Mouse (Mus musculus): ENCODE measurements around the gene Zfp11. TPM values are rescaled to one million over a fixed set of nuclear protein-coding genes. Genes with fewer than 3 reads are reported as not detected.

Zfp11 gene
- 3.8 and 4.2 TPM in 2 replicates for polyA plus RNA-seq (2014; fragmentation: Nextera tagmentation; extraction: Ambion mirVana)

DNA sequence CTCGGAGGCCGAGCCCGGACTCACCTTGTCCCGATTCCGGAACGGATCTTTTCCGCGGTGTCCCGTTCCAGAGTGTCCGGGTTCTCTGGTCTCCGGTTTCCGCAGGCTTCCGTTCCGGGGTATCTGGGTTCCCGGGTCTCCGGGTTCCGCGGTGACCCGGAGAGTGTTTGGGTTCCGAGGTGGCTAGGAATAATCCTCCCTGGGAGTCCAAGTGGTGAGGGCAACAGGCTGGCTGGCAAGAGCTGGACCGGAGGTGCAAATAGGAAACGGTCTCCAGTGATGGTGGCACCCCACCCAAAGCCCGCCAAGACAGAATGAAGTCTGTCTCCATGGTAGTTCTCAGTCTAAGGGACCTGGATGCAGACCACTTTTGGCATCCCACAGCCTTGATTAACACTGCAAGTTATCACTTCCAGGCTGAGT lies at the start of gene Zfp11:
Zfp11 (minus strand) TSS at position 64 of the 423 bp plus-strand sequence.
- ATAC-seq (ENCODE audit: low read depth) (peak; percentile 94), DNase-seq (ENCODE audit: low spot score) (peak; percentile 85)
- Histone ChIP-seq H3K36me3 (ENCODE audit: control insufficient read depth, insufficient read depth, low read length) (no peaks in the 10 kb centered on the region), H3K4me2 (ENCODE audit: low read depth, low read length) (peak within 1 kb of the TSS; percentile 56), H3K4me3 (ENCODE audit: low read depth, low read length) (peak within 1 kb of the TSS; percentile 61), H3K27ac (replicated peaks; ENCODE audit: low read depth, low read length) (no peak within 1 kb of the TSS), H3K9me3 (ENCODE audit: control insufficient read depth, low read length) (peaks cover 7% of the 10 kb centered on the region; the same call in 1 of the 2 replicates), H3K27me3 (replicated peaks; ENCODE audit: control insufficient read depth, insufficient read depth, low read length) (no peaks in the 10 kb centered on the region), H3K9ac (ENCODE audit: low read depth, low read length) (peak within 1 kb of the TSS; percentile 84), H3K4me1 (ENCODE audit: control insufficient read depth, insufficient read depth, low read length) (peaks cover 9% of the 10 kb centered on the region; the same call in 1 of the 2 replicates)
- WGBS, result under 1% methylated on average over 22 of the region's 23 CpGs

DNA sequence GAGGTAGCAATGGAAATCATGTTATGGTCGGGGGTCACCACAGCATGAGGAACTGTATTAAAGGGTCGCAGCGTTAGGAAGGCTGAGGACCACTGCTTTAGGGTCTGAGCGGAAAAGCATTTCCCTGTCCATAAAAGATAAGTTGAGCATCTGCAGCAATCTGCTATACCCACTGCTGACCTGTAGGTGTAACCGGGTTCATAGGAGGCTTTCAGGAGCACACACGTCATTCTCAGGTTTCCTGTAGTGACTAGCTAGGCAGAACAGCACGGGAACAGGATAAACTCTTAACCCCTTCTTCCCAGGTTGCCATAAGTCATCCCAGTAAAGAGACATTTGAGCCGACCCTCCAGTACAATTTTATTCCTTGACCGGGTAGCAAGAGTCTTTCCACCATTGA lies 47.1 kb upstream of the Zfp11 start:
- Histone ChIP-seq H3K27ac (replicated peaks; ENCODE audit: low read depth, low read length) (no peak overlapping the region), H3K4me2 (ENCODE audit: low read depth, low read length) (no peak overlapping the region), H3K27me3 (replicated peaks; ENCODE audit: control insufficient read depth, insufficient read depth, low read length) (no peaks in the 10 kb centered on the region), H3K4me1 (ENCODE audit: control insufficient read depth, insufficient read depth, low read length) (peaks cover 5% of the 10 kb centered on the region; the same call in 1 of the 2 replicates), H3K9ac (ENCODE audit: low read depth, low read length) (no peak overlapping the region), H3K4me3 (ENCODE audit: low read depth, low read length) (no peak overlapping the region), H3K36me3 (ENCODE audit: control insufficient read depth, insufficient read depth, low read length) (peaks cover 37% of the 10 kb centered on the region), H3K9me3 (ENCODE audit: control insufficient read depth, low read length) (no peaks in the 10 kb centered on the region)
- no peak for ATAC-seq (ENCODE audit: low read depth)
- 74% methylated on average over 9 of the region's 9 CpGs for WGBS
- no peak for DNase-seq (ENCODE audit: low spot score)

DNA sequence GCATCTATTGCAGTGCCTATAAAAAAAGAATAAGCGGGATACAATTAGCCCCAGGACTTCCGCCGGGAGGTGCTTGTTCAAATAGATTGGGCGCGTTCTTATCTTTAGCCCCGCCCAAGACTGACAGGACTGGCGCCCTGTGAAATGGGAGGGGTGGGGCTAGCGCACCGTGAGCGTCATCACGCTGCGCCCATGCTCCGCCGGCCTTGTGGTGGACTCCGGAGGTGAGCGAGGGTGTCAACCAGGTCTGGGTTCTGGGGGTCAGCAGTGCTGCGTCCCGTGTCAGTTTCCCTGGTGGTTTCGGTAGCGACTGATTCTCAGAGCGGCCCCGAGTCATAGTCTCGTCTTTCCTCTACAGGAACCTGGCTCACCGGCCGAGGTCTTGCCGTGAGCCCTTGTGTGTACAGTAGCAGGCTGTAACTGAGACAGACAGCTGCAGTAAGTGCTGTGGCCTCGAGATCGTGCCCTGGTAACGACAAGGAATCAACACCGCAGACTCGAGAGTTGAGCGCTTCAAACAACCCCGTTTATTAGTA lies 45.5 kb upstream of the Zfp11 start, which contains the start of gene Mrps17:
Mrps17 (plus strand) TSS at position 172 of the 536 bp plus-strand sequence.
- ATAC-seq (ENCODE audit: low read depth), result peak; percentile 98
- no peaks in the 10 kb centered on the region for H3K9me3 ChIP-seq (ENCODE audit: control insufficient read depth, low read length)
- no peaks in the 10 kb centered on the region for H3K27me3 ChIP-seq (replicated peaks; ENCODE audit: control insufficient read depth, insufficient read depth, low read length)
- DNase-seq (ENCODE audit: low spot score), result peak; percentile 98
- H3K4me2 ChIP-seq (ENCODE audit: low read depth, low read length), result peak within 1 kb of the TSS; percentile 75
- peaks cover 5% of the 10 kb centered on the region; the same call in 1 of the 2 replicates for H3K4me1 ChIP-seq (ENCODE audit: control insufficient read depth, insufficient read depth, low read length)
- peak within 1 kb of the TSS; percentile 88 for H3K9ac ChIP-seq (ENCODE audit: low read depth, low read length)
- under 1% methylated on average over 33 of the region's 33 CpGs for WGBS
- H3K27ac ChIP-seq (replicated peaks; ENCODE audit: low read depth, low read length), result no peak within 1 kb of the TSS; the same call in 1 of the 2 replicates
- H3K4me3 ChIP-seq (ENCODE audit: low read depth, low read length), result peak within 1 kb of the TSS; percentile 90
- H3K36me3 ChIP-seq (ENCODE audit: control insufficient read depth, insufficient read depth, low read length), result peaks cover 37% of the 10 kb centered on the region

DNA sequence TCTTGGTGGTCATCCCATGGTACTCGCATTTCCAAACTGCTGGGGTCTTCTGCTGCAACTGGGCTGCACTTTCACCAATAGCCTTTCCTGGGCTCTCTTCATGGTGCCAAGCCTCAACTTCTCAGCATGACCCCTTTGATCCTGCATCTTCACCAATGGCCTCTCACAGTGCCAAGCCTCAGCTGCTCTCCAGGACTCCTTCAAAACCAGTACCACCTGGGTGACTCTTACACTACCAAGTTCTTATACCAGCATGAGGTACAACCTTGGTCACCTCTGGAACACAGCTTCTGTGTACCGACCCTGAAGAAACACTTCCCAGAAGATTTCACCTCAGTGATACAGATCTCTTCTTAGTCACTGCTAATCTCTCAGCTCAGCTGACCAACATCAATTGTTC lies 38.5 kb upstream of the Zfp11 start, which contains the start of gene Sept14:
Sept14 (minus strand) TSS at position 101 of the 400 bp plus-strand sequence.
- no peaks in the 10 kb centered on the region for H3K36me3 ChIP-seq (ENCODE audit: control insufficient read depth, insufficient read depth, low read length)
- no peak for ATAC-seq (ENCODE audit: low read depth)
- 58% methylated on average over 2 of the region's 2 CpGs for WGBS

DNA sequence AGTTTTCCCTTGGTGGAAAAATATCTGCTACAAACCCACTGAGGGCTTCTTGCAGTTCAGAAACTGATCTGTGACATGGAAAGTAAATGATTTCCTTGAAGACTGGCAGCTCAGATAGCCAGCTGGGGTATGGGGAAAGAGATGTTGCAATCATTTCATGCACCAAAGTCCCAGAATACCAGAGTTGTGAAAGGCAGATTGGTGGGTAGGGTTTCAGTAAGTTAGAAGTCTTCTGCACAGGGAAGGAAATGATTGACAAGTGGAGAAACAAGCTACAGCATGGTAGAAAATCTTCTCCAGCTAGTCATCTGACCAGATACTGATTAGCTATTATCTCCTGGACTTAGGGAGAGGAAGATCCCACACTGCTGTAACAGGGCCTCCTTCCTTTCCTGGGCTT lies 33.5 kb upstream of the Zfp11 start:
- Histone ChIP-seq H3K4me1 (ENCODE audit: control insufficient read depth, insufficient read depth, low read length) (no peaks in the 10 kb centered on the region), H3K36me3 (ENCODE audit: control insufficient read depth, insufficient read depth, low read length) (no peaks in the 10 kb centered on the region), H3K4me3 (ENCODE audit: low read depth, low read length) (no peak overlapping the region), H3K27me3 (replicated peaks; ENCODE audit: control insufficient read depth, insufficient read depth, low read length) (no peaks in the 10 kb centered on the region), H3K27ac (replicated peaks; ENCODE audit: low read depth, low read length) (no peak overlapping the region), H3K9me3 (ENCODE audit: control insufficient read depth, low read length) (no peaks in the 10 kb centered on the region), H3K4me2 (ENCODE audit: low read depth, low read length) (no peak overlapping the region), H3K9ac (ENCODE audit: low read depth, low read length) (no peak overlapping the region)
- ATAC-seq (ENCODE audit: low read depth), result no peak
- peak; percentile 2 for DNase-seq (ENCODE audit: low spot score)

More for the DNA sequence above, 38.5 kb upstream of the Zfp11 start, which contains the start of gene Sept14:
- no peak within 1 kb of the TSS for H3K9ac ChIP-seq (ENCODE audit: low read depth, low read length)
- no peaks in the 10 kb centered on the region for H3K27me3 ChIP-seq (replicated peaks; ENCODE audit: control insufficient read depth, insufficient read depth, low read length)
- DNase-seq (ENCODE audit: low spot score), result no peak
- H3K27ac ChIP-seq (replicated peaks; ENCODE audit: low read depth, low read length), result no peak within 1 kb of the TSS
- H3K4me2 ChIP-seq (ENCODE audit: low read depth, low read length), result no peak within 1 kb of the TSS
- no peaks in the 10 kb centered on the region for H3K4me1 ChIP-seq (ENCODE audit: control insufficient read depth, insufficient read depth, low read length)
- H3K9me3 ChIP-seq (ENCODE audit: control insufficient read depth, low read length), result no peaks in the 10 kb centered on the region
- H3K4me3 ChIP-seq (ENCODE audit: low read depth, low read length), result no peak within 1 kb of the TSS

DNA sequence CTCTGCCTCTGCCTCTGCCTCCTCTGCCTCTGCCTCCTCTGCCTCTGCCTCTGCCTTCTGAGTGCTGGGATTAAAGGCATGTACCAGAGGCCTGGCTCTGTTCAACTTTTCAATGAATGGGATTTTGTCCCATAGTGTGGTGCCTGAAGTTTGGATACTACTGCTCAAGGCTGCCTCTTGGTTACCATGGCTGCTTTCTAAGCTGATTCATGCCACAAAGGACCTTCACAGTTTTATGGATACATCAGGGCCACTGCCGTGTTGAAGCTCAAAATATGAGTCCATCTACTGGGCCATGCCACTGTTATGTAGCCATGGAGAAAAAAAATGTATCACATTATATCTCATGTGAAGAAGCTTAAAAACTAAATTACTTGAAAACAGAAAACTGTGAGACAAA lies 31.8 kb upstream of the Zfp11 start:
- no peaks in the 10 kb centered on the region for H3K27me3 ChIP-seq (replicated peaks; ENCODE audit: control insufficient read depth, insufficient read depth, low read length)

DNA sequence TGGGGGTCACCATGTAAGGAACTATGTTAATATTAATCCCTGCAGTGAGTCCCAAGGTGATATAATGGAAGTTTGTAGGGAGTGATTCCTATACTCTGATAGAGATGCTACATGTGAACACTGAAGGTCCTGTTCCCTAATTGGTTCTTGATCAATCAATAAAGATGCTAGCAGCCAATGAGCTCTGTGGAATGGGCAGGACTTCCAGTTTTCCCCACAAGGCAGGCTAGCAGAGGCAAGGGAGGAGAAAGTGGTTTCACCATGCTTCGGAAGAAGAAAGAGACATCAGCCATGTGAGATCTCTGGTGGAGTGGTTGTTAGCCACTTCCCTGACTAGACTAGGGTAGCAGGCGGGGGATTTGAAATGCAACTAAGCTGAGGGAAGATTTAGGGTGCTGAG lies 30.6 kb upstream of the Zfp11 start:
- Histone ChIP-seq H3K36me3 (ENCODE audit: control insufficient read depth, insufficient read depth, low read length) (no peaks in the 10 kb centered on the region), H3K4me3 (ENCODE audit: low read depth, low read length) (peak overlapping the region; percentile 17; the same call in 1 of the 2 replicates), H3K4me1 (ENCODE audit: control insufficient read depth, insufficient read depth, low read length) (no peaks in the 10 kb centered on the region), H3K9ac (ENCODE audit: low read depth, low read length) (no peak overlapping the region), H3K9me3 (ENCODE audit: control insufficient read depth, low read length) (no peaks in the 10 kb centered on the region), H3K4me2 (ENCODE audit: low read depth, low read length) (peak overlapping the region; percentile 33), H3K27me3 (replicated peaks; ENCODE audit: control insufficient read depth, insufficient read depth, low read length) (no peaks in the 10 kb centered on the region), H3K27ac (replicated peaks; ENCODE audit: low read depth, low read length) (no peak overlapping the region)
- DNase-seq (ENCODE audit: low spot score) (peak; percentile 3), ATAC-seq (ENCODE audit: low read depth) (no peak)
- WGBS, result 34% methylated on average over 2 of the region's 2 CpGs

More for the DNA sequence above, 31.8 kb upstream of the Zfp11 start:
- Histone ChIP-seq H3K4me3 (ENCODE audit: low read depth, low read length) (no peak overlapping the region), H3K9ac (ENCODE audit: low read depth, low read length) (no peak overlapping the region), H3K36me3 (ENCODE audit: control insufficient read depth, insufficient read depth, low read length) (no peaks in the 10 kb centered on the region), H3K4me1 (ENCODE audit: control insufficient read depth, insufficient read depth, low read length) (no peaks in the 10 kb centered on the region), H3K9me3 (ENCODE audit: control insufficient read depth, low read length) (no peaks in the 10 kb centered on the region), H3K27ac (replicated peaks; ENCODE audit: low read depth, low read length) (no peak overlapping the region), H3K4me2 (ENCODE audit: low read depth, low read length) (no peak overlapping the region)
- ATAC-seq (ENCODE audit: low read depth) (no peak), DNase-seq (ENCODE audit: low spot score) (no peak)
- whole genome bisulfite sequencing, result 76% methylated on average over 1 of the region's 1 CpGs

DNA sequence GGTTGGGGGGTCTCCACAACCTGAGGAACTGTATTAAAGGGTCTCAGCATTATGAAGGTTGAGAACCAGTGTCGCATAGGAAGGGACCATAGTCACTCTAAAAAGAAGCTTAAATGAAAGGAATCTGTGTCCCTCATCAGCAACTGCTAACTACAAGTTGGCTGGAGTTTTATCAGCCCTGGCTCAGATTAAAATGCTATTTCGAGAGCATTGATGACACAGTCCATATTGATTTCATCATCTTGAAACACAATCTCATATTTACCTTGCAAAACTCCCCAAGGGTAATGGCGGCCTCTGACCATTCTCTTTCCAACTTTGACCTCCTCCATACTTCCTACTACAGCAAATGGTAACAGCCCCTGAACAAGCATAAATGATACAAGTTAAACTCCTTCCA lies 20.6 kb upstream of the Zfp11 start:
- Histone ChIP-seq H3K4me1 (ENCODE audit: control insufficient read depth, insufficient read depth, low read length) (no peaks in the 10 kb centered on the region), H3K4me2 (ENCODE audit: low read depth, low read length) (no peak overlapping the region), H3K36me3 (ENCODE audit: control insufficient read depth, insufficient read depth, low read length) (no peaks in the 10 kb centered on the region), H3K27me3 (replicated peaks; ENCODE audit: control insufficient read depth, insufficient read depth, low read length) (no peaks in the 10 kb centered on the region; the same call in 1 of the 2 replicates), H3K4me3 (ENCODE audit: low read depth, low read length) (no peak overlapping the region), H3K9ac (ENCODE audit: low read depth, low read length) (no peak overlapping the region), H3K9me3 (ENCODE audit: control insufficient read depth, low read length) (no peaks in the 10 kb centered on the region), H3K27ac (replicated peaks; ENCODE audit: low read depth, low read length) (no peak overlapping the region)
- no peak for DNase-seq (ENCODE audit: low spot score)
- no peak for ATAC-seq (ENCODE audit: low read depth)
- WGBS, result 69% methylated on average over 3 of the region's 3 CpGs

DNA sequence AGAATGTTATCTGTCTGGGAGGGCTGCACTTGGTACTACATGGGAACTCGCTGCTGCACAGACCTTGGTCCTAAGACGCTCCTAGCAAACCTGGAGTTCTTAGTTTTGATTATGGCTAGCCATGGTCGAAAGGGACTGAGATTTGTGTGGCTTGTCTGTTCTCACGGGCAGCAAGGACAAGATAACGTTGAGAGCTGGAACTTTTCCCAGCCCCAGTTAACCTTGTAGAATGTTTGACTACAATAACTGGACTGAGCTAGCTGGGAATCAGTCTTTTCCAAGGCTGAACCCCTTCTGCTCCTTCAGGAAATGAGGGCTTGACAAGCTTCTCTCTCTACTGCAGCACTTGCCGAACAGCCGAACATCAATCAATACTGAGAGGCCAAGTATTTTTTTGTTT lies 17.7 kb upstream of the Zfp11 start:
- Histone ChIP-seq H3K4me1 (ENCODE audit: control insufficient read depth, insufficient read depth, low read length) (no peaks in the 10 kb centered on the region), H3K9me3 (ENCODE audit: control insufficient read depth, low read length) (no peaks in the 10 kb centered on the region), H3K4me2 (ENCODE audit: low read depth, low read length) (no peak overlapping the region), H3K27me3 (replicated peaks; ENCODE audit: control insufficient read depth, insufficient read depth, low read length) (no peaks in the 10 kb centered on the region), H3K27ac (replicated peaks; ENCODE audit: low read depth, low read length) (no peak overlapping the region), H3K36me3 (ENCODE audit: control insufficient read depth, insufficient read depth, low read length) (no peaks in the 10 kb centered on the region), H3K4me3 (ENCODE audit: low read depth, low read length) (no peak overlapping the region), H3K9ac (ENCODE audit: low read depth, low read length) (no peak overlapping the region)
- no peak for DNase-seq (ENCODE audit: low spot score)
- ATAC-seq (ENCODE audit: low read depth), result no peak
- 84% methylated on average over 7 of the region's 7 CpGs for WGBS

Measured in embryonic facial prominence, embryonic 14.5 days (tissue).